Mouse (Mus musculus): Measurements from ENCODE around the gene Galnt18. TPM values are rescaled to one million over a fixed set of nuclear protein-coding genes. Genes with fewer than 3 reads are reported as not detected.

Galnt18 gene
- polyA plus RNA-seq, 1 experiment: 3.8 TPM

DNA sequence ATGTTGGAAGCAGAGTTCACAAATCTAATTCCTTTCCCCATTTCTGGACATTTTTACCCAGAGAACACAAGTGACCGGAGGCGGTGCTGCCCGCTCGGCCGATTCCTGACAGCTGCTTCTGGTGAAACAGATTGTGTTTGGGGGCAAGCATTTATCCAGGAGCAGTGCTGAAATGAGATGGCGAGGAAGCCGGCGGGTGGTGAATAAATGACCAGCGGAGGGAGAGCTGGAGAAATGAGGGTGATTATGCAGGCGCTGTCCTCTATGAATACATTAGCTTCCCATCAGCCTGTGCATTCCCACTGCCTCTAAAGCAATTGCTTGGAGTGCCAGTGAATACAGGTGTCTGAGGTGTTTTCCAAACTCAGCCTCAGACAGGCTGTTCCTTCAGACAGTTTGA is 232.7 kb downstream of the Galnt18 start:
- WGBS: 84% methylated on average over 10 of the region's 10 CpGs
- Histone ChIP-seq H3K4me1 (ENCODE audit: control insufficient read depth, insufficient read depth, insufficient read length, low read length) (no peaks in the 10 kb centered on the region), H3K27ac (ENCODE audit: insufficient read depth, low read depth, low read length) (no peak overlapping the region), H3K4me3 (ENCODE audit: low read depth, low read length) (no peak overlapping the region), H3K36me3 (ENCODE audit: control insufficient read depth, insufficient read depth, low read length) (no peaks in the 10 kb centered on the region), H3K27me3 (ENCODE audit: control insufficient read depth, insufficient read depth, low read length) (no peaks in the 10 kb centered on the region)
- TF ChIP-seq CTCF (IDR thresholded peaks at IDR 0.05; ENCODE audit: extremely low read depth, insufficient read length, insufficient replicate concordance, low read depth, low read length): no peak
- no peak for TF ChIP-seq POLR2A (IDR thresholded peaks at IDR 0.05; ENCODE audit: low read depth, low read length)

DNA sequence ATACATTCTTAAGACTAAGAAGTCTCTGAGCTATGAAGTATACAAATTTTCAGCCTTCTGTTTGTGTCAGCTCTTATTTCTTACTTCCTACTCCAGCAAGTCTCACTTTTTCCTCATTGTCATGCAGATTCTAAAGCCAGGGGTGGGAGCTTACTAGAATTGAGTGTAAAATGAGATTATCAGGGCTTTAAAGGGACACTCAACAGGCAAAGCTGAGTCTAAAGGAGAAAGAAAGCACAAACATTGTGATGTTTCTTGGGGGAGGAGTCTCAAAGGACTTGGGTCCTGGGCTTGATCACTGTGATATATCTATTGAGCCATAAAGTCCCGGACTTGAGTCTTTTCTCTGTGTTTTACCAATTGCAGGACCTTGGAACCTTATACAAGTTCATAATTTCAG is 234.2 kb downstream of the Galnt18 start:
- 44% methylated on average over 1 of the region's 1 CpGs for WGBS
- TF ChIP-seq POLR2A (IDR thresholded peaks at IDR 0.05; ENCODE audit: low read depth, low read length) (no peak), CTCF (IDR thresholded peaks at IDR 0.05; ENCODE audit: extremely low read depth, insufficient read length, insufficient replicate concordance, low read depth, low read length) (no peak)
- no peaks in the 10 kb centered on the region for H3K4me1 ChIP-seq (ENCODE audit: control insufficient read depth, insufficient read depth, insufficient read length, low read length)
- no peaks in the 10 kb centered on the region for H3K36me3 ChIP-seq (ENCODE audit: control insufficient read depth, insufficient read depth, low read length)
- H3K27me3 ChIP-seq (ENCODE audit: control insufficient read depth, insufficient read depth, low read length): no peaks in the 10 kb centered on the region
- H3K27ac ChIP-seq (ENCODE audit: insufficient read depth, low read depth, low read length): no peak overlapping the region
- H3K4me3 ChIP-seq (ENCODE audit: low read depth, low read length): no peak overlapping the region

DNA sequence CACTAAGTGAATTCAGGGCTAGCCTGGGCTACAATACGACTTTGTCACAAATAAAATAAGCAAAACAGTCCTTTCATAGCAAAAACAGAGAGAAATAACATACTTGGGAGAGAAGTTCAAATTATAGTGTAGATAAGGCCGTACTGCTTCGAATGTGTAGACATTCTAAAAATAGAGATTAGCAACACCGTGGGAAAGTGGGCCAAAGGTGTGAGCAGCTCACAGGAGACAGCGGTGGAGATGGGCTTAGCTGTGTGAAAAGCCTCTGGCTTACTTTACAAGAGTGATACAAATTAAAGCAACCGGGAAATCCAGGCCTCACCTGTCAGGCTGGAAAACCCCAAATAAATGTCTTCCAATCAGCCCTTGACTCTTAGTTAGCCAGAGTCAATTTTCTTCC is 241.8 kb downstream of the Galnt18 start:
- WGBS: 52% methylated on average over 6 of the region's 6 CpGs
- no peaks in the 10 kb centered on the region for H3K36me3 ChIP-seq (ENCODE audit: control insufficient read depth, insufficient read depth, low read length)
- no peak overlapping the region for H3K27ac ChIP-seq (ENCODE audit: insufficient read depth, low read depth, low read length)
- TF ChIP-seq POLR2A (IDR thresholded peaks at IDR 0.05; ENCODE audit: low read depth, low read length) (no peak), CTCF (IDR thresholded peaks at IDR 0.05; ENCODE audit: extremely low read depth, insufficient read length, insufficient replicate concordance, low read depth, low read length) (no peak)
- H3K4me1 ChIP-seq (ENCODE audit: control insufficient read depth, insufficient read depth, insufficient read length, low read length): no peaks in the 10 kb centered on the region
- H3K4me3 ChIP-seq (ENCODE audit: low read depth, low read length): no peak overlapping the region
- H3K27me3 ChIP-seq (ENCODE audit: control insufficient read depth, insufficient read depth, low read length): no peaks in the 10 kb centered on the region

GRCm38 (mm10) chr7:111534826-111535405 is 244.9 kb downstream of the Galnt18 start:
- Histone ChIP-seq H3K36me3 (ENCODE audit: control insufficient read depth, insufficient read depth, low read length) (no peaks in the 10 kb centered on the region), H3K4me1 (ENCODE audit: control insufficient read depth, insufficient read depth, insufficient read length, low read length) (no peaks in the 10 kb centered on the region), H3K27me3 (ENCODE audit: control insufficient read depth, insufficient read depth, low read length) (no peaks in the 10 kb centered on the region), H3K4me3 (ENCODE audit: low read depth, low read length) (no peak overlapping the region), H3K27ac (ENCODE audit: insufficient read depth, low read depth, low read length) (no peak overlapping the region)
- WGBS: 68% methylated on average over 8 of the region's 8 CpGs
- TF ChIP-seq CTCF (IDR thresholded peaks at IDR 0.05; ENCODE audit: extremely low read depth, insufficient read length, insufficient replicate concordance, low read depth, low read length) (no peak), POLR2A (IDR thresholded peaks at IDR 0.05; ENCODE audit: low read depth, low read length) (no peak)

DNA sequence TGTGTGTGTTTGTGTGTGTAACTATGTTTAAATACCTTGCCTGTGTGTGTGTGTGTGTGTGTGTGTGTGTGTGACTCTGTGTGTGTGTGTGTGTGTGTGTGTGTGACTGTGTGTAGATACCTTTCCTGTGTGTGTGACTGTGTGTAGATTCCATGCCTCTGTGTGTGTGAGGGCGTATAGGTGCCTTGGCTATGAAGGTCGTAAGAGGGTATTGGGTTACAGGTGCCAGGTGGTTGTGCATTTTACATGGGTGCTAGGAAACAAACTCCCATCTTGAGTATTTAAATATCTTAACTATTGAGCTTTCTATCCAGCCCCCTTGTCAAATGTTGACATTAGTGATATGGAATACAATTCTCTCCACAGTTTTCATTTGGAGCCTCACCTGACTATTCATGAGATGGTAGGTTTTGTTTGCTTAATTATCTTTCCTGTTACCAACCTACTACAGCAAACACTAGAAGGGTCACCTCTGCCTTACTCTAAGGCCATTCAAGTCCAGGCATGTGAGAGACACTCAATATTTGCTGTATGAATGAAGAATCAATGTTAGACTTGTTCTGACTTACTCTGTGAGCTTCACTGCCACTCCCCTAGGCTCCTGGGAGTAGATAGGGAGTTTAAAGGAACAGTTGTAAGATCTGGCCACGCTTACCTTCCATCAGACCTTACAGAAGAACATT is 250.7 kb downstream of the Galnt18 start:
- H3K4me3 ChIP-seq (ENCODE audit: low read depth, low read length): no peak overlapping the region
- H3K27ac ChIP-seq (ENCODE audit: insufficient read depth, low read depth, low read length): no peak overlapping the region
- H3K27me3 ChIP-seq (ENCODE audit: control insufficient read depth, insufficient read depth, low read length): no peaks in the 10 kb centered on the region
- 52% methylated on average over 3 of the region's 3 CpGs for WGBS
- no peak for TF ChIP-seq POLR2A (IDR thresholded peaks at IDR 0.05; ENCODE audit: low read depth, low read length)
- no peaks in the 10 kb centered on the region for H3K4me1 ChIP-seq (ENCODE audit: control insufficient read depth, insufficient read depth, insufficient read length, low read length)
- H3K36me3 ChIP-seq (ENCODE audit: control insufficient read depth, insufficient read depth, low read length): no peaks in the 10 kb centered on the region

DNA sequence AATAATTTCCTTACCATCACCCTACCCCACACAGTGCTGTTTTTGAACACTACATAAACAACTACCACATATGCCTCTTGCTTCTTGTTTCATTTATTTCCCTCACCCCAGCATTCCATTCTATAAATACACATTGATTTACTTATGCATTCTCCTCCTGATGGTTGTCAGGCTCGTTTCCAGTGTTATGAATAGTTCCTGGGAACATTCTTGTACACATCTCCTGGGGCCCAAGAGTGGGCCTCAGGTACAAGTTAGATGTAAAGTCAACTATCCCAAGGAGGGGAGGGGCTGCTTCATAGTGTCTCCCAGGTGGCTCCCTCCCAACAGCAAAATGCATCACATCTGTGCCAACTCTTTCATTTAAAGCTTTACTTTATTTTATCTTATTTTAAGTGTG is 251.3 kb downstream of the Galnt18 start:
- Histone ChIP-seq H3K4me1 (ENCODE audit: control insufficient read depth, insufficient read depth, insufficient read length, low read length) (no peaks in the 10 kb centered on the region), H3K27me3 (ENCODE audit: control insufficient read depth, insufficient read depth, low read length) (no peaks in the 10 kb centered on the region), H3K36me3 (ENCODE audit: control insufficient read depth, insufficient read depth, low read length) (no peaks in the 10 kb centered on the region), H3K4me3 (ENCODE audit: low read depth, low read length) (no peak overlapping the region), H3K27ac (ENCODE audit: insufficient read depth, low read depth, low read length) (no peak overlapping the region)
- WGBS: 13% methylated on average over 1 of the region's 1 CpGs
- TF ChIP-seq CTCF (IDR thresholded peaks at IDR 0.05; ENCODE audit: extremely low read depth, insufficient read length, insufficient replicate concordance, low read depth, low read length) (no peak), POLR2A (IDR thresholded peaks at IDR 0.05; ENCODE audit: low read depth, low read length) (no peak)

DNA sequence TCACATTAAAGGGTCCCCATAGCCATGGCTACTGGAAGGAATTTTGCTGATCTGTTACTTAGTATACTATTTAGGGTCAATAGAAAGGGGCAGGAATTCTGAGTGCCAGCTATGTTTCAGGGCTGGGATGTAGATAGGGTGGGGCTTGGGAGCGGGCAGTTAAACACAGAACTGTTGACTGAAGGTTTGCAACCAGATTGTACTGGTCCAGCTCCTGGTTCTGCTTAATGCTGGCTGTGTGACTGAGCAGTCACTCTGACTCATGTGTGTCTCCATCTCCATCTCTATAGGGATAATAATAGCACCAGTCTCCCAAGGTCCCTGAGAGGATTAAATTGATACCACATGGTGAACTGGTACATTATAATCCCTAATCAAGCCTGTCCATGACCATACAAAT is 258.9 kb downstream of the Galnt18 start:
- H3K4me1 ChIP-seq (ENCODE audit: control insufficient read depth, insufficient read depth, insufficient read length, low read length): no peaks in the 10 kb centered on the region
- H3K36me3 ChIP-seq (ENCODE audit: control insufficient read depth, insufficient read depth, low read length): no peaks in the 10 kb centered on the region
- TF ChIP-seq CTCF (IDR thresholded peaks at IDR 0.05; ENCODE audit: extremely low read depth, insufficient read length, insufficient replicate concordance, low read depth, low read length): no peak
- no peak for TF ChIP-seq POLR2A (IDR thresholded peaks at IDR 0.05; ENCODE audit: low read depth, low read length)
- H3K27me3 ChIP-seq (ENCODE audit: control insufficient read depth, insufficient read depth, low read length): no peaks in the 10 kb centered on the region
- no peak overlapping the region for H3K4me3 ChIP-seq (ENCODE audit: low read depth, low read length)
- WGBS: 70% methylated on average over 1 of the region's 1 CpGs
- H3K27ac ChIP-seq (ENCODE audit: insufficient read depth, low read depth, low read length): no peak overlapping the region

Data from small intestine, adult 2 months (tissue).